Mouse (Mus musculus): Measurements from ENCODE around the gene Ccdc65. TPM values are rescaled to one million over a fixed set of nuclear protein-coding genes. Genes with fewer than 3 reads are reported as not detected.

The Ccdc65 gene
- polyA plus RNA-seq, 1 experiment from 2014 or later, result 2.4 TPM

DNA sequence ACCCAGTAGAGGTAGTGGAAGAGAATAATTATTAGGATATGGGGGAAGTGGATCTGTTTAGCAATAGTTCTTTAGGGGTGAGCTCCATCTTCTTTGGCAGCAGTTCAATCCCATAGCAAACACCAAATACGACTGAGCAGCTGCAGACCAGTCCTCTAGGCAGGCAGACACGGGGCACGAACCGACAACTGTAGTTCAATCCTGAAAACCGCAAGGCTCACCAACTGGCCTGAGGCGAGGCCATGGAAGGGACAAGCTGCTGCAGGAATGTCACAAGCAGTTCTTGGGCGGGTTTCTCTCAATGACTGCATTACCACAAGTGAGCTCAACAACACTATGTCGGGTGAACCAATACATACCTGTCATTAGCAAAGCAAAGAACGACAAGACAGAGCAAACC is 3.7 kb upstream of the Ccdc65 start:
- ATAC-seq (ENCODE audit: low FRiP score) (no peak), DNase-seq (ENCODE audit: low spot score) (no peak)
- Histone ChIP-seq H3K27ac (ENCODE audit: low read depth, low read length) (no peak overlapping the region), H3K27me3 (ENCODE audit: control insufficient read depth, insufficient read depth, low read length) (peaks cover 16% of the 10 kb centered on the region), H3K9me3 (ENCODE audit: control insufficient read depth, low read length) (no peaks in the 10 kb centered on the region), H3K36me3 (ENCODE audit: control insufficient read depth, insufficient read depth, low read length) (no peaks in the 10 kb centered on the region), H3K4me3 (ENCODE audit: low read depth, low read length) (no peak overlapping the region), H3K4me2 (replicated peaks; ENCODE audit: low read depth, low read length) (no peak overlapping the region), H3K4me1 (replicated peaks; ENCODE audit: control insufficient read depth, insufficient read depth, low read length) (no peaks in the 10 kb centered on the region), H3K9ac (ENCODE audit: low read depth, low read length) (no peak overlapping the region)
- 71% methylated on average over 9 of the region's 9 CpGs for WGBS

DNA sequence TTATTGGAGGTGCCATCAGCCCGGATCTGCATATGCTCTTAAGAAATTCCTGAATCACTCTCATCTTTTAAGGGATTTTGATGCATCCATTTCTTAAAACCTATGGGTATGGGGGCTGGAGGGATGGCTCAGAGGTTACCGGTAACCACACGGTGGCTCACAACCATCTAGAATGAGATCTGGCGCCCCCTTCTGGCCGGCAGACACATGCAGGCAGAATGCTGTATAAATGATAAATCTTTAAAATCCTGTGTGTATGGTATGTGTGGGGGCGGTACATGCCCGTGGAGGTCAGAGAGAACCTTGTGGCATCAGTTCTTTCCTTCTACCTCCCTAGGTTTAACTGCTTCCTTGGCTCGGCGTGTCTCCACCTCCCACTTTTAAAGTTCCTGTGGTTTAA is 2.4 kb downstream of the Ccdc65 start:
- WGBS, result 22% methylated on average over 9 of the region's 9 CpGs
- 0 out of 2 replicates have a peak, but pooled peaks cover 2% of the 10 kb centered on the region for H3K27me3 ChIP-seq (ENCODE audit: control insufficient read depth, insufficient read depth, low read length)
- no peaks in the 10 kb centered on the region for H3K9me3 ChIP-seq (ENCODE audit: control insufficient read depth, low read length)
- H3K4me2 ChIP-seq (replicated peaks; ENCODE audit: low read depth, low read length), result no peak overlapping the region
- H3K27ac ChIP-seq (ENCODE audit: low read depth, low read length), result no peak overlapping the region
- ATAC-seq (ENCODE audit: low FRiP score) (no peak), DNase-seq (ENCODE audit: low spot score) (peak; percentile 80)
- H3K9ac ChIP-seq (ENCODE audit: low read depth, low read length), result no peak overlapping the region
- H3K4me1 ChIP-seq (replicated peaks; ENCODE audit: control insufficient read depth, insufficient read depth, low read length), result no peaks in the 10 kb centered on the region
- H3K36me3 ChIP-seq (ENCODE audit: control insufficient read depth, insufficient read depth, low read length), result no peaks in the 10 kb centered on the region
- H3K4me3 ChIP-seq (ENCODE audit: low read depth, low read length), result no peak overlapping the region

DNA sequence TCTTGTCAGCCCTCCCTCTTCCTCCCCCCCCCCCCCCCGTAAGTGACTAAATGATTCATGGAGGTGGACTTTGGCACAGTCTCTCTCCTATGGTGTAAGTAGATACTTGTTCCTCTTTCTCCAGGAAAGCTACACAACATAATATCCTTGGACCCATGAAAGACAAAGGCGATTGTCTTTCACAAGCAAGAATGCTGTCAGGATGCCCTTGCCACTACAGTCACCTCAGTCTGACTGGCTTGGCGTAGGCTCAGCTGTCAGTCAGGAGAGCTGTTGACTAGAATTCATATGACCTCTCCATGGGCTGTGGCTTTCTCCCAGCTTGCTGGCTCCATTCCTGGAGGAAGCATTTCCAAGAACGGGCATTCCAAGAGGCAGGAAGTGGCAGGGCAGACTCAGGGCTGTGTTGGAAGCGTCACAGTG is 6.2 kb downstream of the Ccdc65 start:
- H3K9ac ChIP-seq (ENCODE audit: low read depth, low read length), result no peak overlapping the region
- no peak overlapping the region for H3K4me3 ChIP-seq (ENCODE audit: low read depth, low read length)

DNA sequence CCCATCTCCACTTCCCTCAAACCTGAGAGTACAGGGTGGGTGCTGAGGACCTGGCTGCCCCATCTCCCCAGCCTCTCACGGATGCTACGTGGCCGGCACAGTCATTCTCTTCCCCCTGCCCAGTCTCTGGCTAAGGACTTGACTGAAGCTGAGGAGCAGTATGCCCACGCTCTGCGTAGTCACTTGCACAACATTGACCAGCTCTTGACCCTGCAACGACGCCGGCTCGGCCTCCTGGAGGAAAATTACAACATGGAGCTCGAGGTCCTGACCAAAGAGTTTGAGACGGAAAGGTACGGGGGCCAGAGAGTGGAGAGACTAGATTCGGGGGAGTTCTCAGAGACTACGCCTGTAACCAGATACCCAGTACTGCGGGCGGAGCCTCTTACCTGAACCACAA is 9.3 kb downstream of the Ccdc65 start:
- Histone ChIP-seq H3K4me3 (ENCODE audit: low read depth, low read length) (no peak overlapping the region), H3K27ac (ENCODE audit: low read depth, low read length) (no peak overlapping the region), H3K9me3 (ENCODE audit: control insufficient read depth, low read length) (no peaks in the 10 kb centered on the region), H3K4me1 (replicated peaks; ENCODE audit: control insufficient read depth, insufficient read depth, low read length) (no peaks in the 10 kb centered on the region), H3K9ac (ENCODE audit: low read depth, low read length) (no peak overlapping the region), H3K27me3 (ENCODE audit: control insufficient read depth, insufficient read depth, low read length) (no peaks in the 10 kb centered on the region), H3K36me3 (ENCODE audit: control insufficient read depth, insufficient read depth, low read length) (no peaks in the 10 kb centered on the region), H3K4me2 (replicated peaks; ENCODE audit: low read depth, low read length) (no peak overlapping the region)
- WGBS, result 64% methylated on average over 16 of the region's 16 CpGs
- DNase-seq (ENCODE audit: low spot score), result no peak
- no peak for ATAC-seq (ENCODE audit: low FRiP score)

More for the DNA sequence above, 6.2 kb downstream of the Ccdc65 start:
- no peaks in the 10 kb centered on the region for H3K27me3 ChIP-seq (ENCODE audit: control insufficient read depth, insufficient read depth, low read length)
- WGBS, result 79% methylated on average over 4 of the region's 5 CpGs
- H3K27ac ChIP-seq (ENCODE audit: low read depth, low read length), result no peak overlapping the region
- no peaks in the 10 kb centered on the region for H3K36me3 ChIP-seq (ENCODE audit: control insufficient read depth, insufficient read depth, low read length)
- DNase-seq (ENCODE audit: low spot score), result no peak
- H3K9me3 ChIP-seq (ENCODE audit: control insufficient read depth, low read length), result no peaks in the 10 kb centered on the region
- no peak overlapping the region for H3K4me2 ChIP-seq (replicated peaks; ENCODE audit: low read depth, low read length)
- no peaks in the 10 kb centered on the region for H3K4me1 ChIP-seq (replicated peaks; ENCODE audit: control insufficient read depth, insufficient read depth, low read length)
- ATAC-seq (ENCODE audit: low FRiP score), result no peak

DNA sequence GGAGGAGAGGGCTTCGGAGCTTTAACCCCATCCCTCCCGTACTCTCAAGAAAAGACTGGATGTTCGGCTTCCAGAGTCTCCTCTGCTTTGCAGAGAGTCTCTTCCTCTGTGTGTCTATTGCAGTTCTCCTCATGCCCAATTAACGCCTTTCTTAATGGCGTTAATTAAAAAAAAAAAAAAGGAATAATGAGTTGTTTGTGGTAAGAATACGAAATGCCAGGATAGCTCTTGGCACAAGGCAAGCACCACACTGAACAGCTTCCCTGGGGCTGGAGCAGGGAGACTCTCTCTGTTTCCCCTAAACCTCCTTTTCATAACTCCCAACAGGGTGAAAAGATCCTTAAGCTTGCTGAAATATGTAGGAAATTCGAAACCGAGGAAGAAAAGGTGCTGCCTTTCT is 14.2 kb downstream of the Ccdc65 start:
- ATAC-seq (ENCODE audit: low FRiP score), result no peak
- H3K27me3 ChIP-seq (ENCODE audit: control insufficient read depth, insufficient read depth, low read length), result peaks cover 9% of the 10 kb centered on the region; the same call in 1 of the 2 replicates
- H3K4me3 ChIP-seq (ENCODE audit: low read depth, low read length), result no peak overlapping the region
- WGBS, result 87% methylated on average over 8 of the region's 8 CpGs
- no peak overlapping the region for H3K9ac ChIP-seq (ENCODE audit: low read depth, low read length)
- peaks cover 4% of the 10 kb centered on the region; the same call in 1 of the 2 replicates for H3K4me1 ChIP-seq (replicated peaks; ENCODE audit: control insufficient read depth, insufficient read depth, low read length)
- DNase-seq (ENCODE audit: low spot score), result no peak
- H3K9me3 ChIP-seq (ENCODE audit: control insufficient read depth, low read length), result no peaks in the 10 kb centered on the region
- H3K4me2 ChIP-seq (replicated peaks; ENCODE audit: low read depth, low read length), result no peak overlapping the region
- no peaks in the 10 kb centered on the region for H3K36me3 ChIP-seq (ENCODE audit: control insufficient read depth, insufficient read depth, low read length)
- no peak overlapping the region for H3K27ac ChIP-seq (ENCODE audit: low read depth, low read length)

DNA sequence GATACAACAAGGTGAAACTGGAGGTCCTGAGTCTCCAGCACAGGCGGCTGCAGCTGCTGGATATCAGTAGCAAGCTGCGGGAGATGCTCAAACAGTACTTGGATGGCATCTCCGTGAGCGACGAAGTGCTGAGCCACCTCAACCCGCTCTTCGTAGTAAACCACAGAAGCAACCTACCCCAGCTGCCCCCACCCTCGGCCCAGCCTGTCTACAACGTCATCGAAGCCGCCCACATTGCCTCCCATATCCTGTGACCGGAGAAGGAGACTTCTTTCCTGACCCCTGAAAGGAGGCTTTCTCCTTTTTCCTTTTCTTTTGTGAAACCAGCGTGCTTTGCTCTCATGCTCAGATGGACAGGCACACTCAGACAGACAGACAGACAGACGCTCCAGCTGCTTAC is 14.8 kb downstream of the Ccdc65 start:
- DNase-seq (ENCODE audit: low spot score) (no peak), ATAC-seq (ENCODE audit: low FRiP score) (no peak)
- H3K4me1 ChIP-seq (replicated peaks; ENCODE audit: control insufficient read depth, insufficient read depth, low read length), result peaks cover 5% of the 10 kb centered on the region; the same call in 1 of the 2 replicates
- H3K4me3 ChIP-seq (ENCODE audit: low read depth, low read length), result no peak overlapping the region
- H3K4me2 ChIP-seq (replicated peaks; ENCODE audit: low read depth, low read length), result no peak overlapping the region
- H3K9ac ChIP-seq (ENCODE audit: low read depth, low read length), result no peak overlapping the region
- no peak overlapping the region for H3K27ac ChIP-seq (ENCODE audit: low read depth, low read length)
- 68% methylated on average over 14 of the region's 14 CpGs for WGBS
- H3K9me3 ChIP-seq (ENCODE audit: control insufficient read depth, low read length), result no peaks in the 10 kb centered on the region
- H3K36me3 ChIP-seq (ENCODE audit: control insufficient read depth, insufficient read depth, low read length), result no peaks in the 10 kb centered on the region
- H3K27me3 ChIP-seq (ENCODE audit: control insufficient read depth, insufficient read depth, low read length), result peaks cover 11% of the 10 kb centered on the region; the same call in 1 of the 2 replicates

DNA sequence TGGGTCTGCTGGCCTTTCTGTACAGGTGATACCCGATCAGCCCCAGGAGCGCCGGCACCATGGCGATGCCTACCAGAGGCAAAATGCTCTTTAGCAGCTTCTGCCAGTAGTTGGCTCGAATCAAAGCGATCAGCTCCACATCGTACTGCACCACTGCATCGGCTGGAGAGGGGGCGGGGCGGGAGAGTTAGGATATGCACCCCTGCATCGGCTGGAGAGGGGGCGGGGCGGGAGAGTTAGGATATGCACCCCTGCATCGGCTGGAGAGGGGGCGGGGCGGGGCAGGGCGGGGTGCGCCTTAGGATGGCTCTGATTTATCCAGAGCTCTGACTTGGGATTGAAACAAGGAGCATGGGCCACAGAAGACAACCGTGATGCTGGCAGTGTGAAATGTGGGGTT is 16.4 kb downstream of the Ccdc65 start:
- H3K4me2 ChIP-seq (replicated peaks; ENCODE audit: low read depth, low read length), result no peak overlapping the region
- H3K9me3 ChIP-seq (ENCODE audit: control insufficient read depth, low read length), result no peaks in the 10 kb centered on the region
- ATAC-seq (ENCODE audit: low FRiP score) (no peak), DNase-seq (ENCODE audit: low spot score) (no peak)
- peaks cover 5% of the 10 kb centered on the region; the same call in 1 of the 2 replicates for H3K4me1 ChIP-seq (replicated peaks; ENCODE audit: control insufficient read depth, insufficient read depth, low read length)
- peaks cover 11% of the 10 kb centered on the region; the same call in 1 of the 2 replicates for H3K27me3 ChIP-seq (ENCODE audit: control insufficient read depth, insufficient read depth, low read length)
- H3K36me3 ChIP-seq (ENCODE audit: control insufficient read depth, insufficient read depth, low read length), result no peaks in the 10 kb centered on the region
- no peak overlapping the region for H3K4me3 ChIP-seq (ENCODE audit: low read depth, low read length)
- H3K27ac ChIP-seq (ENCODE audit: low read depth, low read length), result no peak overlapping the region
- WGBS, result 30% methylated on average over 19 of the region's 19 CpGs
- H3K9ac ChIP-seq (ENCODE audit: low read depth, low read length), result no peak overlapping the region

DNA sequence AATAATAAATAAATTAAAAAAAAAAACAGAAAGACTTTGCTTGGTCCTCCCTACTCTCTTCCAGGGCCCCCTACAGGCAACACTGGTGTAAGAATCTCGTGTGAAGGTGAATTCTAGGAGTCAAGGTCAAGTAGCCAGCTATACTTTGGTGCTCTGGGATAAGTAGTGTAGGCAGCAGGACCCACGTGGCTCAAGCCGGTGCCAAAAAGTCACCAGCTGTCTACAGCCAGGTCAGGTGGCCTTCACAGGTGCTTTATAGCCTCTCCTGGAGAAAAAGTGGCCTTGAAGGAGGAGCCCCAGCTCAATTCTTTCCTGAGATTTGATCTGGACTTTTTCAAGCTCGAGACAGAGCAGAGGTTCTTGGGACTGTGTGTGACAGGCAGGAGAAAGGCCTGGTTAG is 18.1 kb downstream of the Ccdc65 start:
- Histone ChIP-seq H3K4me3 (ENCODE audit: low read depth, low read length) (no peak overlapping the region), H3K9me3 (ENCODE audit: control insufficient read depth, low read length) (no peaks in the 10 kb centered on the region), H3K36me3 (ENCODE audit: control insufficient read depth, insufficient read depth, low read length) (no peaks in the 10 kb centered on the region), H3K27ac (ENCODE audit: low read depth, low read length) (no peak overlapping the region), H3K9ac (ENCODE audit: low read depth, low read length) (no peak overlapping the region), H3K4me1 (replicated peaks; ENCODE audit: control insufficient read depth, insufficient read depth, low read length) (peaks cover 5% of the 10 kb centered on the region; the same call in 1 of the 2 replicates), H3K4me2 (replicated peaks; ENCODE audit: low read depth, low read length) (no peak overlapping the region), H3K27me3 (ENCODE audit: control insufficient read depth, insufficient read depth, low read length) (peaks cover 11% of the 10 kb centered on the region; the same call in 1 of the 2 replicates)
- WGBS, result 76% methylated on average over 4 of the region's 4 CpGs
- DNase-seq (ENCODE audit: low spot score) (no peak), ATAC-seq (ENCODE audit: low FRiP score) (no peak)

DNA sequence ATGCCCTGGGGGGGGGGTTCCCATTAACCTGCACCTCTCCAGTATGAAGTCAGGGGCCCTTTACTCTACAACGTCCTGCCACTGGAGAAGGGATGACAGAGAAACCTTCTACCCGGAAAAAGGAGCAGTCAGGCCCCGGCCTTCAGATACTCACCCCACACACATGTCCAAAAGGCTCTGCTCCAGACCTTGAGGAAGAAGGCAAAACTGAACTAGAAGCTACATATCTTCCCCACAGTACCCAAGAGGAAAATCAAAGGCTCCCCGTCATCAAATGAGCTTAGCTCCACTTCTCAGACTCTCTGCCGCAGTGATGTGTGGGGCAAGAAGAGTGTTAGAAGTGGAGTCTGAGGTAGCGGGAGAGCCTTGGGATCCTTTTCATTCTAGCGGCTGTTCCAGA is 18.7 kb downstream of the Ccdc65 start:
- peaks cover 11% of the 10 kb centered on the region; the same call in 1 of the 2 replicates for H3K27me3 ChIP-seq (ENCODE audit: control insufficient read depth, insufficient read depth, low read length)
- no peak overlapping the region; the same call in 1 of the 2 replicates for H3K4me3 ChIP-seq (ENCODE audit: low read depth, low read length)
- WGBS, result 47% methylated on average over 7 of the region's 7 CpGs
- H3K27ac ChIP-seq (ENCODE audit: low read depth, low read length), result no peak overlapping the region
- no peaks in the 10 kb centered on the region for H3K9me3 ChIP-seq (ENCODE audit: control insufficient read depth, low read length)
- no peak overlapping the region for H3K9ac ChIP-seq (ENCODE audit: low read depth, low read length)
- no peak for DNase-seq (ENCODE audit: low spot score)
- peak overlapping the region; percentile 85 for H3K4me2 ChIP-seq (replicated peaks; ENCODE audit: low read depth, low read length)
- no peak for ATAC-seq (ENCODE audit: low FRiP score)
- H3K4me1 ChIP-seq (replicated peaks; ENCODE audit: control insufficient read depth, insufficient read depth, low read length), result peaks cover 5% of the 10 kb centered on the region; the same call in 1 of the 2 replicates
- H3K36me3 ChIP-seq (ENCODE audit: control insufficient read depth, insufficient read depth, low read length), result no peaks in the 10 kb centered on the region

All from hindbrain, embryonic 11.5 days (tissue).